Mouse (Mus musculus) stomach, embryonic 16.5 days (tissue): ENCODE measurements around the gene Cul9. TPM values are rescaled to one million over a fixed set of nuclear protein-coding genes. Genes with fewer than 3 reads are reported as not detected.
A peak's percentile ranks its signal among the peaks of the same experiment; 100 is the strongest.

Experiments
- ATAC-seq: fragments of 200-750 bp; cut with Nextera tagmentation; 2 replicates; pipeline ENCODE4 v1.8.0; 2017; ENCODE audit warnings: moderate number of reproducible peaks, moderate TSS enrichment; ENCODE audit not compliant: insufficient read depth, low FRiP score
- H3K27ac ChIP-seq: fragments of 300-500 bp; sonication (generic); 2 replicates; pipeline ENCODE4 v1.5.1; 2014; ENCODE audit warnings: low read length
- H3K27me3 ChIP-seq: fragments of 300-500 bp; sonication (generic); 2 replicates; pipeline ENCODE4 v1.6.1; 2014; ENCODE audit warnings: low read length, control low read depth, mixed read lengths; ENCODE audit not compliant: control insufficient read depth, insufficient read depth
- H3K36me3 ChIP-seq: fragments of 300-500 bp; sonication (generic); 2 replicates; pipeline ENCODE4 v1.6.1; 2014; ENCODE audit warnings: low read length; ENCODE audit not compliant: control insufficient read depth, insufficient read depth
- H3K4me1 ChIP-seq: fragments of 300-500 bp; sonication (generic); 2 replicates; pipeline ENCODE4 v1.6.1; 2014; ENCODE audit warnings: low read length, control low read depth, mixed read lengths; ENCODE audit not compliant: control insufficient read depth, insufficient read depth
- H3K4me2 ChIP-seq: fragments of 300-500 bp; sonication (generic); 2 replicates; pipeline ENCODE4 v1.6.1; 2014; ENCODE audit warnings: low read depth, low read length, mixed read lengths
- H3K4me3 ChIP-seq: fragments of 300-500 bp; sonication (generic); replicated peaks from 2 replicates; pipeline ENCODE4 v1.5.1; 2014; ENCODE audit warnings: mild to moderate bottlenecking, low read length
- H3K9ac ChIP-seq: fragments of 300-500 bp; sonication (generic); 2 replicates; pipeline ENCODE4 v1.6.1; 2014; ENCODE audit warnings: low read length
- H3K9me3 ChIP-seq: fragments of 300-500 bp; sonication (generic); replicated peaks from 2 replicates; pipeline ENCODE4 v1.6.1; 2016; ENCODE audit warnings: low read length, control low read depth; ENCODE audit not compliant: control insufficient read depth
- WGBS: fragments of 180-500 bp; shearing (Covaris S2); extraction: QIAGEN DNeasy Blood & Tissue Kit; methylation state at CpG from one replicate; pipeline ENCODE4 v1.1.7; 2014; 5-methylcytosine and 5-hydroxymethylcytosine counted together
- polyA plus RNA-seq: library from polyadenylated mRNA; unstranded; fragments of >200 nt; fragmentation: Nextera tagmentation; extraction: Ambion mirVana; gene quantifications from 2 replicates; pipeline ENCODE4 v1.2.1, GENCODE M21; 2015

Cul9 gene
- polyA plus RNA-seq, 1 experiment from 2014 or later = 4.0 TPM

DNA sequence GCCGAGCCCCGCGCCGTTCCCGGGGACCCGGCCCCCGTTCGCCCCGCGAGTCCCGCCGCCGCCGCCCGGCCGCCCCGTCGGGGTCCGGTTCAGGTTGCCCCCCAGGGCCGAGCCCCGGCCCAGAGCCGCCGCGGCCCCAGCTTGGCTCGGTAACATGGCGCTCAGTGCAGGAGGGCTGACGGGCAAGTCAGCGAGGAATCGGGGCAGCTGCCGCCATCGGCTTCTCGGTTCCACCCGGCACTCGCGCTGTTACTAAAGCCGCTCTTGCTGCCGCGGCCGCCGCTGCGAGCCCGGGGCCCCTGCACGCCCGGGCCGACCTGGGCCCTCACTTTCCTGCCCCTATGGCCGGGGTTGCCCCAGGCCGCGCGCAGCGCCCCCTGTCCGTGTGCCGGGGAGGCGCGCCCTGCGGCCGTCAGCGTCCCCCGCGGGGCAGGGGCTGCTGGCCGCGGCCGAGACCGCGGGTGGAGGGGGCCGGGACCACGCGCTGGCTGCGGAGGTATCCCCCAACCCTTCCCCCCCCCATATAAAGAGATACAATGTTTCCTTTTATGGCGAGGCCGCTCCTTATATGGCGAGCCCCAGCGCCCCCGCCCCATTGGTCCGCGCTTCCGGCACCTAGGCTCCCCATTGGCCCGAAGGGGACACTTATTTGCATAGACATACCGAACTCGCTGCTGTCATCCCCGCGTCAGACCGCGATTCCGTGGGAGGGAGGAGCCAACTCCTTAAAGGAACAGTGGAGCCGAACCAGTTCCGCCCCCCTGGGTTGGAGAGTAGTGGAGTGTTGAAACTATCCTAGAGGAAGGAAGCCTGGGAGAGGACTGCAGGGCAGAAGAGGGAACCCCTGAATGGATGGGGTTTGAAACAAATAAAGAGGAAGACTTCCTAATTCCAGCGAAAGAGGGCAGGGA is 9.7 kb upstream of the Cul9 start, which contains the start of gene Srf:
Srf (minus strand) TSS at position 503 of the 911 bp plus-strand sequence.
- Histone ChIP-seq H3K4me2 (peak within 1 kb of the TSS; percentile 88), H3K9ac (peak within 1 kb of the TSS; percentile 100), H3K4me3 (peak within 1 kb of the TSS; percentile 97), H3K27ac (peak within 1 kb of the TSS; percentile 94), H3K36me3 (peaks cover 6% of the 10 kb centered on the region), H3K27me3 (no peaks in the 10 kb centered on the region), H3K9me3 (no peaks in the 10 kb centered on the region), H3K4me1 (peaks cover 23% of the 10 kb centered on the region)
- peak; percentile 93 for ATAC-seq
- WGBS = under 1% methylated on average over 80 of the region's 87 CpGs

GRCm38 (mm10) chr17:46554977-46555672 is 8.9 kb upstream of the Cul9 start:
- Histone ChIP-seq H3K4me2 (peak overlapping the region; percentile 88), H3K36me3 (peaks cover 6% of the 10 kb centered on the region), H3K4me3 (peak overlapping the region; percentile 97), H3K27ac (peak overlapping the region; percentile 93), H3K27me3 (no peaks in the 10 kb centered on the region), H3K9ac (peak overlapping the region; percentile 100), H3K9me3 (no peaks in the 10 kb centered on the region), H3K4me1 (peaks cover 23% of the 10 kb centered on the region)
- WGBS = under 1% methylated on average over 75 of the region's 75 CpGs
- ATAC-seq = no peak

DNA sequence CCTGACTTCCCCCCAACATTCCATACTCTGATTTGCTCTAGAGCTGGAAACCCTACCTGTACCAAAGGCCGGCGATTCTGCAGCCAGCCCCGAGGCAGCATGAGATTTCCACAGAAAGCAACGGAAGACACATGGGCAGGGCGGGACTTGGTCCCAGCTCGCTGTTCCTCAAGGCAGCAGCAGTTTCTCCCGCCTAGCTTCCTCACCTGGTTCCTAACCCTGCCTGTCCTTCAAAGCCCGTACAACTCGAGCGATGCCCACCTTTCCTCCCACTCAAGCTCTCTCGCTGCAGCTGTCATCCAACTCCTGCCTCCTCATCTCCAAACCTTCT is 8.4 kb upstream of the Cul9 start:
- Histone ChIP-seq H3K4me1 (peaks cover 23% of the 10 kb centered on the region), H3K4me2 (peak overlapping the region; percentile 88), H3K9me3 (no peaks in the 10 kb centered on the region), H3K27me3 (no peaks in the 10 kb centered on the region), H3K4me3 (peak overlapping the region; percentile 97), H3K36me3 (peaks cover 11% of the 10 kb centered on the region), H3K9ac (peak overlapping the region; percentile 100), H3K27ac (peak overlapping the region; percentile 93)
- no peak for ATAC-seq
- under 1% methylated on average over 11 of the region's 11 CpGs for WGBS

GRCm38 (mm10) chr17:46553926-46554325 is 7.7 kb upstream of the Cul9 start:
- Histone ChIP-seq H3K27ac (peak overlapping the region; percentile 93), H3K4me3 (peak overlapping the region; percentile 97), H3K36me3 (peaks cover 13% of the 10 kb centered on the region), H3K27me3 (no peaks in the 10 kb centered on the region), H3K4me1 (peaks cover 23% of the 10 kb centered on the region), H3K4me2 (peak overlapping the region; percentile 88), H3K9me3 (no peaks in the 10 kb centered on the region), H3K9ac (peak overlapping the region; percentile 100)
- 45% methylated on average over 3 of the region's 3 CpGs for WGBS
- ATAC-seq = no peak

- peaks cover 13% of the 10 kb centered on the region for H3K36me3 ChIP-seq
- H3K27ac ChIP-seq = peak overlapping the region; percentile 93
- H3K4me2 ChIP-seq = peak overlapping the region; percentile 88
- no peaks in the 10 kb centered on the region for H3K9me3 ChIP-seq
- H3K4me1 ChIP-seq = peaks cover 23% of the 10 kb centered on the region
- 33% methylated on average over 11 of the region's 11 CpGs for WGBS
- H3K9ac ChIP-seq = peak overlapping the region; percentile 100
- no peak for ATAC-seq
- H3K27me3 ChIP-seq = no peaks in the 10 kb centered on the region
- peak overlapping the region; percentile 97 for H3K4me3 ChIP-seq
These were observed 7.3 kb upstream of the Cul9 start for GRCm38 (mm10) chr17:46553469-46553868.

GRCm38 (mm10) chr17:46552841-46553423 is 6.7 kb upstream of the Cul9 start:
- no peaks in the 10 kb centered on the region for H3K27me3 ChIP-seq
- 3% methylated on average over 24 of the region's 24 CpGs for WGBS
- H3K4me3 ChIP-seq = peak overlapping the region; percentile 97
- H3K4me1 ChIP-seq = peaks cover 24% of the 10 kb centered on the region
- H3K36me3 ChIP-seq = peaks cover 13% of the 10 kb centered on the region
- H3K4me2 ChIP-seq = peak overlapping the region; percentile 88
- H3K9ac ChIP-seq = peak overlapping the region; percentile 100
- no peaks in the 10 kb centered on the region for H3K9me3 ChIP-seq
- ATAC-seq = peak; percentile 81
- peak overlapping the region; percentile 93 for H3K27ac ChIP-seq

DNA sequence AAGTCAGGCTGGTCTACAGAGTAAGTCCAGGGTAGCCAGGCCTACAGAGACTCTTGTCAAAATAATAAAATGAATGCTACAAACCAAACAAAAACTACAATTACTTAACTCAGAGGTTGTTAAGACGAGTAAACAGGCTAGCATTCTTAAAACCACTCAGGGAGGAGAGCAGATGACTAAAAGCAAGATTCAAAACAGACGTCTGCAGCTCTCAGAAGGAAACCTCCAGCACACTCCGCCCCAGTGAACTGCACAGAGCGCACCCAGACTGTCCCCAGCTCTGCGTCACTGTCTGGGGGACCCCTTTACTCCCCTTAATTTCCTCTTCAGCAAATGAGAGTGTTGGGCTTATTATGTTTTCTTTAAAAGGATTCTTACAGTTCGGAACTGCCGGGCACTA is 6.0 kb upstream of the Cul9 start:
- Histone ChIP-seq H3K9me3 (no peaks in the 10 kb centered on the region), H3K4me1 (peaks cover 32% of the 10 kb centered on the region), H3K4me2 (peak overlapping the region; percentile 88; the same call in 1 of the 2 replicates), H3K4me3 (no peak overlapping the region; the same call in 1 of the 2 replicates), H3K27ac (no peak overlapping the region), H3K36me3 (peaks cover 13% of the 10 kb centered on the region), H3K27me3 (no peaks in the 10 kb centered on the region), H3K9ac (0 out of 2 replicates have a peak overlapping the region, but pooled peaks have one; percentile 33)
- WGBS = 82% methylated on average over 7 of the region's 7 CpGs
- no peak for ATAC-seq

DNA sequence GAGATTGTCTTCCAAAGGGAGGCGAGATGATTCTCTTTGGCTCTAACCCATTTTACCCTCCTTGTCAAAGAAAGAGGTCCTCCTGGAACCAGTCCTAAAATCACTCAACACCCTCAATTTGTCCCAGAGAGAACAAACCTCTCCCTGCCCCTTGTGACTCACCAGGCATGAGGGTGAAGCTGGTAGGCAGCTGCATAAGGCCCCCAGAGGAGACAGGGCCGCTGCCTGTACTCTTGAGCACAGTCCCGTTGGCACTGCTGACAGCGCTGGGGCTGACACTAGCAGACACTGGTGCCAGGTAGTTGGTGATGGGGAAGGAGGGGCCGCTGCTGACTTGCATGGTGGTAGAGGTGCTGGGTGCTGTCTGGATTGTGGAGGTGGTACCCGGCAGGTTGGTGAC is 5.2 kb upstream of the Cul9 start:
- Histone ChIP-seq H3K4me1 (peaks cover 40% of the 10 kb centered on the region), H3K27me3 (no peaks in the 10 kb centered on the region), H3K9me3 (no peaks in the 10 kb centered on the region), H3K9ac (no peak overlapping the region), H3K36me3 (peaks cover 13% of the 10 kb centered on the region), H3K4me2 (no peak overlapping the region), H3K27ac (no peak overlapping the region), H3K4me3 (no peak overlapping the region)
- no peak for ATAC-seq
- whole genome bisulfite sequencing = 94% methylated on average over 6 of the region's 6 CpGs
